Mouse (Mus musculus) kidney, postnatal 4 days (tissue): Measurements from ENCODE around the gene Arel1.

Experiments
- DNase-seq, 2 experiments: peaks; one replicate each; pipeline ENCODE4 v3.0.0; 2021; ENCODE audit warnings: mixed read lengths in 2 of 2

Arel1 gene

DNA sequence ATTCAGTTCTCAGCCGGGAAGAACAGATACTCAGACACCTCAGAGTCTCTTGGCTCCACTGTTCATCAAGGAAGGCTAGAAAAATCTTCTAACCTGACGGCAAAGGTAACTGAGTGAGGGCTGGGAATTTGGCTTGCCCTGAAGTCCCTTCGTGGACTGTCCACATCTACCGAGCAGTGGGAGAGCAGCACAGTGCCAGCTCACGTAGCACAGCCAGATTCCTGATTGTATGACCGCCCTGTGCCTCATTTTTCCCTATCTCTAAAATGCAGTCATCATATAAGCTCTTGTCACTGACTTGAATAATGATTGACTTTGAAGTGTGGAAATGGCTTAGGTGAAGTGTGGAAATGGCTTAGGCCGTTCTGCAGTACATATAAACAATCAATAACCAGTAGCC, 66.3 kb downstream of the Arel1 start:
- no peak for DNase-seq

- DNase-seq = no peak
These were observed 70.4 kb downstream of the Arel1 start for GRCm38 (mm10) chr12:84900317-84900716.

DNA sequence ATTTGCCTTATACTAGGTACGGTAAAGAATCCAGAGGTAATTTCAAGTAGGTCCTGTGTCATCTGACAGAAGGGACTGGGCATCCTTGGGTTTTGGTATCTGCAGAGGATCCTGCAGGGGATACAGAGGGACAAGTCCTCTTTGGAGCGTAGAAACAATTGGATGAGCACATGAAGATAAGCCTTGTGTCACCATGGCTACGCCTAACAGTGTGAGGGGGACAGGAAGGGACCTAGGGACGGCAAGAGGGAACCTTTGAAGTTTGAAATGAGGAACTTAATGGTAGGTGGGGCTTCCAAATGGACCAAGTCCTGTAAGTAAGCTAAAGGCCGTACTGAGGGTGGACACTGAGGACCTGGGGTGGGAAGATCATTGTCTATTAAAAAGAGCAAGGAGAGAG, 73.4 kb downstream of the Arel1 start:
- no peak for DNase-seq

- no peak for DNase-seq
These were observed 74.5 kb downstream of the Arel1 start for GRCm38 (mm10) chr12:84896235-84896634.

DNA sequence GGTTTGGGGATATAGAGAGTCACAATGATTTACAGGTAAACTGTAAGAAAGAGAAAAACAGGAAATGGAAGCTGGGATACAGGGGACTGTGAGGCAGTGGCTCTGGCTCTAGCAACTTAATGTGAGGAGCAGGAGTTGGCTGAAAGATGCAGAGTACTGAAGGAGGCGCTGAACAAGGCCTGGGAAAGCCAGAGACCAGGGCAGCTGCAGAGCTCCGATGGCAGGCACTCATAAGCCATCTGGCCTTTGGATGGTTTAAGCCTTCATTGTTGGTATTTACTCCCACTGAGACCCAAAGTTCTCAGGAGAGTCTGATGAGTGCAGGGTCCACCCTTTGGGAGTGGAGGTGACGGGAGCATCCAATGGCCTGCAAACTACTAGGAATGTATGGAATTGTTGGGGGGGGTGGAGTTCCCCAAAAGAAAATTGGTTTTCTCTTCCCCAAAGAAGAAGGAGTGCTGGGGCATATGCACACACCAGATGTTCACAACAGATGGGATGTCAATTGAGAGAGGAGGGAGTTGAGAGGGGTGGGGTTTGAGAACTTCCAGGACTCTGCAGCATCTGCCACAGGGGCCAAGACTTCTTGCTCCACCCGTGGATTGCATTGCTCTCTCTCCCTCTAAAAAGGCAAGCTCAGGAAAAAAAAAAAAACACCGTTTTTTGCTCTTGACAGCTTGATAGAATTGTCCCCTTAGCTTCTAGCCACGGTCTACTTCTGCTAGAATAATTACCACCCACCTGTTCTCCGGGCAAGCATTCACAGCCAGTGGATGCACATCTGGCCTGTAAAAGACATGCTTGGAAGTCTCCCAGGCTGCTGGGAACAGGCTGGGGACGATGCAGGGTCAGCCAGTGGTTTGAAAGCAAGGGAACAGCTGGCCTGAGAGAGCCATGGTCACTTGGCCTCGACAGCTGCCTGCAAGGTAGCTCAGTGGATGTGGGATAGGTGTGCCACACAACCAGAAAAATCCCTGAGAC, 76.8 kb downstream of the Arel1 start:
- no peak for DNase-seq

DNA sequence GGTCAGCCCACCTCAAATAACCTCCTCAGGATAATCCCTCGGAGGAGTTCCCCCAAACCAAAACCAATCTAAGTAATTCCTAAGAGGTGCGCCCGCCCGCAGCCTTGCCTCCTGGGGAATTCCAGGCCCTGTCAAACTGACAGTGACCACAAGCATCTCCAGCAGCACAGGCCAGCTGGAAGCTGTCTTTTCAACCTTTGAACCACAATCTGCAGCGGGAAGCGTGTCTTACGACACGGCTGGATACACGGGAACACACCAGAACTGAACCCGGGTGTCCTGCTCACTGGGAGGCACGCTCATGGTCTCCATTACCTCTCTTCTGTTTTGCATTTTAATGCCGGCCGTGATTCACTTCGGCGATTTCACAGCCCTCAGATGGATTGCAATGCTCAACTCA, 80.4 kb downstream of the Arel1 start:
- DNase-seq = peak; percentile 24 to 52

DNA sequence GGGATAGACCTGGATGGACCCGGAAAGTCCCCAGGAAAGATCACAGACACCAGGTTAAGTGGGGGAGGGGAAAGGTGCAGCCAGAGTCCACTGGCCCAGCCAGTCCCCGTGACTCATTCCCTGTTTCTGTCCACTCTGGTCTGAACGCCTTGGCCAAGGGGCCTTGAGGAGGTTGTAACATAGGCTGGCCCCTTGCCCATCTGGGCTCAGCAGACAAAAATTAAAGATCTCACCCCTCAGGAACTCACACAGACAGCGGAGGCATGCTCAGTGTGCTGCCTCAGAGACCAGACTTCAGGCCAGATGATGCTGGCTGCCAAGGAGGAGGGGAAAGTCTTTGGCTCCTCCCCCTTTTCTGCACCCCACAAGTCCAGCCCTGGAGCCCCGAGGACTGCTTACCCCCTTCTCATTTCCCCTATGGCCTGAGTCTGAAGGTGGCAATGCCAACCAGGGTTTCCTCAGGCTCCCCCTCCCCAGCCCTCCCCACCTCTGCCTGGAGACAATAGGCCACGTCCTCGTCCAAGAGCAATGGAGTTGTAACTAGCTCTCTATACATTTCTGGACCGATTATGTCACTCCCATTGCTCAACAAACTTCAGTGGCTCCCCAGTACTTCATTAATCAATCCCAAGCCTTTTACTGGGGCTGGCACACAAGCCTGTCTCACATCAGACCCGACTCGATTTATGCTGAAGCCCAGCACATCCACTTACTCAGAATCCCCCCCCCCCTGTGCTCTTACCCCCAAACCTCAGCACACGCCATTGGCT, 85.4 kb downstream of the Arel1 start:
- DNase-seq = peak in 1 of 2 experiments; percentile 47

- no peak for DNase-seq
These were observed 86.2 kb downstream of the Arel1 start for GRCm38 (mm10) chr12:84884423-84885076.

- DNase-seq = no peak
These were observed 87.9 kb downstream of the Arel1 start for GRCm38 (mm10) chr12:84882796-84883195.

GRCm38 (mm10) chr12:84880091-84880490, 90.6 kb downstream of the Arel1 start:
- DNase-seq = no peak

- DNase-seq = peak; percentile 89 to 90
These were observed 94.1 kb downstream of the Arel1 start, which contains the start of gene Ltbp2 for GRCm38 (mm10) chr12:84876481-84877121. Gene Ltbp2 (minus strand): TSS chr12:84876532.

DNA sequence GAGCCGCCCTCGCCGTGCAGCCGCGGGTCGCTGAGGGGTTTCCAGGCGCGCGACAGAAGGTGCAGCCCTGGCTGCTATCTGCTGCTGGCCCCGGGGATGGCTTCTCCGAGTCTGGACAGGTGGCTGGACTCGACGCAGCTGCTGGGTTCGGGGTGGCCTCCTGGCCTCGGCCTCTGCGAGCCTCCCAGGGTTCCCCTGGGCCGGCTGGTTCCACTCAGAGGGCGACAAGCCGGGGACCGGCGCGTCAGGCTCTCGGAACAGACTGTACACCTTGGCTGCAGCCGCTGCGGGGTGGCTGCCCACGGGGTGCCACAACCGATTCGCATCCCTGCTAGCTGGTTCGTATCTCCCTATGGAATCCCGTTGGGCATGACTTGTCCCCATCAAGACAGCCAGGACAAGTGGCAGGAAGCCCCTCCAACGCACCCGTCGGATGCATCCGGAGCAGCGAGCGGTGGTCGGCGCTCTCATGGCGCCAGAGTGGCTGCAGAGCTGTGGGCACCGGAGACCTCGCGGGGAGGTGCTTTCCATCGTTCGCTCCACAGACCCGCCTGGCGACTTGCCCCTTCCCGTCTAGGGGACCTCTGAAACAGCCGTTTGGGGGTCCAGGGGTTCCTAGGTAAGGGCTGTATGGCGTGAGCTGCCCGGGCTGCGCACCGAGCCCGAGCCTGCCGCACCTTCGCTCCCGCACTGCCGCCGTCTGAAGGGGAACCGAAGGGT, 94.8 kb downstream of the Arel1 start:
- DNase-seq = peak; percentile 31 to 44

DNA sequence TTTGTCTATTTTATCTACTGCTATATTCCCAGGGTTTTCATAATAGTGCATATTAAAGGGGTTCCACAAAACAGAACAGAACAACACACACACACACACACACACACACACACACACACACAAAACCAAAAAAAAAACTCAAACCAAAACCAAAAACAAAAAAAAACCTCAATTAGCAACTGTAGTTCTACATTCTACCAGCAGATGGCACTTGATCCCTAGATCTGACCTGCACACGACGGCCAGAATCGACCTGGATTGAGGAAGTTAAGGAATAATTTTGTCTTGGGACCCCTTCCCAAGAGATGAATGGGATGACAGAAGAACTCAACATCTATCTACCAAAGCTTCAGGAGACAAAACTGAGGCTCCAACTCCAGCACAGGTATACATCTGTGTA, 97.3 kb downstream of the Arel1 start:
- no peak for DNase-seq

DNA sequence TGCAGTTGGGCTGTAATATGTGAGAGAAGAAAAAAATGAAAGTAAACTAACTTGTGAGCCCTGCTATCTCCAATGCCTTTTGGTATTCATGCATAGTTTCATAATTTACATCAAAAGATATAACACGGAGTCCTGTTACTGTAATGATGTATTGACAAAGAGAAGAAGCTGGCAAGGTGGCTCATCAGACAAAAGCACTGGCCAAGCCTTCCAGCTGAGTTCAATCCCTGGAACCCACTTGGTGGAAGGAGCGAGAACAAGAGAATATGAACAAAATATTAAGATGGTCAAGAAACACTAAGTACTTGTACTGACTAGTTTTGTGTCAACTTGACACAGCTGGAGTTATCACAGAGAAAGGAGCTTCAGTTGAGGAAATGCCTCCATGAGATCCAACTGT, 98.4 kb downstream of the Arel1 start:
- DNase-seq = no peak
